Mouse (Mus musculus): ENCODE data around the gene Speer4a. TPM values are rescaled to one million over a fixed set of nuclear protein-coding genes. Genes with fewer than 3 reads are reported as not detected.
"Not testable (repeated sequence)": the region's sequence is repeated elsewhere in the genome, so short reads cannot be mapped to it uniquely, and the experiment has no call there.

Speer4a gene
- polyA plus RNA-seq (2014; fragmentation: Nextera tagmentation; extraction: Ambion mirVana): 0.08 and 0.26 TPM in 2 replicates

GRCm38 (mm10) chr5:26039458-26039857 is at the start of gene Speer4a:
Speer4a (minus strand) TSS chr5:26039558.
- DNase-seq (ENCODE audit: low spot score): not testable (repeated sequence)

DNA sequence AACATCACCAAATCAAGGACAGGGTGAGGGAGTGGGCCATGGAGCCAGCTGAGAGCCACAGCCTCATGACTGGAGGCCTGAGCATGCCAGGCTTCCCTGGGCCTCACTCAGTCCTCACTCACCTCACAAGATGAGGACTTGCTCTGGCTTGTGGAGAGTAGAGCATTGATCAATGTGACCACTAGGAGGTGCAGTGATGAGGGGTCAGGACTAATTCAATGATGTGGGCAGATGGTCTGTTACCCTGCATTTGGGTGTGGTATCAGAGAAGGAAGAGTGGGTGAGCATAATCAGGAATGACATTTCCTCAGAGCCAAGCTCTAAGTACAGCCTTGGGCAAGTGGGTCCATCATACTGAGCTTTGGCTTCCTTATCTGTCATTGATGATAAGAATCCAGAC is 39.7 kb upstream of the Speer4a start:
- not testable (repeated sequence) for ATAC-seq (ENCODE audit: low read depth); H3K27ac ChIP-seq (replicated peaks; ENCODE audit: low read depth, low read length); DNase-seq (ENCODE audit: low spot score)

More at GRCm38 (mm10) chr5:26039458-26039857, at the start of gene Speer4a:
- not testable (repeated sequence) for ATAC-seq (ENCODE audit: low read depth); H3K36me3 ChIP-seq (ENCODE audit: control insufficient read depth, insufficient read depth, low read length); H3K27me3 ChIP-seq (replicated peaks; ENCODE audit: control insufficient read depth, insufficient read depth, low read length); H3K9ac ChIP-seq (ENCODE audit: low read depth, low read length); H3K27ac ChIP-seq (replicated peaks; ENCODE audit: low read depth, low read length); H3K9me3 ChIP-seq (ENCODE audit: control insufficient read depth, low read length); H3K4me3 ChIP-seq (ENCODE audit: low read depth, low read length); H3K4me1 ChIP-seq (ENCODE audit: control insufficient read depth, insufficient read depth, low read length); H3K4me2 ChIP-seq (ENCODE audit: low read depth, low read length)
- 68% methylated on average over 2 of the region's 2 CpGs for WGBS

GRCm38 (mm10) chr5:26070716-26071115 is 31.4 kb upstream of the Speer4a start:
- Histone ChIP-seq H3K4me2 (ENCODE audit: low read depth, low read length) (no peak overlapping the region), H3K36me3 (ENCODE audit: control insufficient read depth, insufficient read depth, low read length) (no peaks in the 10 kb centered on the region), H3K4me1 (ENCODE audit: control insufficient read depth, insufficient read depth, low read length) (no peaks in the 10 kb centered on the region), H3K9ac (ENCODE audit: low read depth, low read length) (no peak overlapping the region), H3K9me3 (ENCODE audit: control insufficient read depth, low read length) (no peaks in the 10 kb centered on the region), H3K27ac (replicated peaks; ENCODE audit: low read depth, low read length) (no peak overlapping the region), H3K4me3 (ENCODE audit: low read depth, low read length) (no peak overlapping the region), H3K27me3 (replicated peaks; ENCODE audit: control insufficient read depth, insufficient read depth, low read length) (no peaks in the 10 kb centered on the region)
- WGBS: 90% methylated on average over 24 of the region's 24 CpGs
- no peak for DNase-seq (ENCODE audit: low spot score)
- ATAC-seq (ENCODE audit: low read depth): no peak

More for the DNA sequence above, 39.7 kb upstream of the Speer4a start:
- H3K4me1 ChIP-seq (ENCODE audit: control insufficient read depth, insufficient read depth, low read length); H3K9ac ChIP-seq (ENCODE audit: low read depth, low read length); H3K36me3 ChIP-seq (ENCODE audit: control insufficient read depth, insufficient read depth, low read length); H3K9me3 ChIP-seq (ENCODE audit: control insufficient read depth, low read length); H3K27me3 ChIP-seq (replicated peaks; ENCODE audit: control insufficient read depth, insufficient read depth, low read length); H3K4me3 ChIP-seq (ENCODE audit: low read depth, low read length); H3K4me2 ChIP-seq (ENCODE audit: low read depth, low read length): not testable (repeated sequence)

GRCm38 (mm10) chr5:26058481-26058880 is 19.1 kb upstream of the Speer4a start, which contains the start of gene Gm7347:
Gm7347 (minus strand) TSS chr5:26058581.
- H3K9me3 ChIP-seq (ENCODE audit: control insufficient read depth, low read length): not testable (repeated sequence)
- no CpG with 5 or more reads among the region's 2 CpGs for WGBS

DNA sequence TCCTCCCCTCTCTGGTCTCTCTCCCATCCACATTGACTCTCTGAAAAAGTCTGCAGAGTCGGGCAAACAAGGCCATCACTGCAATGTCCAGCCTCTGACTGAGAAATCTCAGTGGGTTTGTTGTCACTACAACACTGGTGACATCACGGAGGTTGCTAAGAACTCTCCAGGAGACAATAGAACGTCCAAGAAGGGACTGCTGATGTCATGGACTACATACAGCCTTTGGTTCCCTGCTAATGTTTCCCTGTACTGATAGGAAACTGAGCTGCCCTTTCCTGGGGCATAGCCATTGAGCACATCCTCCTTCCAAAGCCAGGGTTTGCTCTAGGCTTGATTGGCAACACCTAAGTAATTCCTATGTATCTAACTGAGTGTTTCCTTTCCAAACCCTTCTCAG is 16.5 kb downstream of the Speer4a start, which contains the start of gene Gm5862:
Gene Gm5862, minus strand, starts transcription at position 101 of the 400 bp plus-strand sequence.
- WGBS: no CpG with 5 or more reads among the region's 3 CpGs
- not testable (repeated sequence) for H3K9ac ChIP-seq (ENCODE audit: low read depth, low read length); H3K27me3 ChIP-seq (replicated peaks; ENCODE audit: control insufficient read depth, insufficient read depth, low read length); ATAC-seq (ENCODE audit: low read depth); H3K4me2 ChIP-seq (ENCODE audit: low read depth, low read length); H3K36me3 ChIP-seq (ENCODE audit: control insufficient read depth, insufficient read depth, low read length); H3K4me1 ChIP-seq (ENCODE audit: control insufficient read depth, insufficient read depth, low read length); H3K4me3 ChIP-seq (ENCODE audit: low read depth, low read length); H3K27ac ChIP-seq (replicated peaks; ENCODE audit: low read depth, low read length); DNase-seq (ENCODE audit: low spot score); H3K9me3 ChIP-seq (ENCODE audit: control insufficient read depth, low read length)

More at GRCm38 (mm10) chr5:26058481-26058880, 19.1 kb upstream of the Speer4a start, which contains the start of gene Gm7347:
- not testable (repeated sequence) for DNase-seq (ENCODE audit: low spot score); ATAC-seq (ENCODE audit: low read depth); H3K36me3 ChIP-seq (ENCODE audit: control insufficient read depth, insufficient read depth, low read length); H3K9ac ChIP-seq (ENCODE audit: low read depth, low read length); H3K27me3 ChIP-seq (replicated peaks; ENCODE audit: control insufficient read depth, insufficient read depth, low read length); H3K27ac ChIP-seq (replicated peaks; ENCODE audit: low read depth, low read length); H3K4me3 ChIP-seq (ENCODE audit: low read depth, low read length); H3K4me2 ChIP-seq (ENCODE audit: low read depth, low read length); H3K4me1 ChIP-seq (ENCODE audit: control insufficient read depth, insufficient read depth, low read length)

GRCm38 (mm10) chr5:26007697-26008096 is 31.7 kb downstream of the Speer4a start:
- not testable (repeated sequence) for H3K9ac ChIP-seq (ENCODE audit: low read depth, low read length); H3K4me2 ChIP-seq (ENCODE audit: low read depth, low read length); ATAC-seq (ENCODE audit: low read depth); H3K4me1 ChIP-seq (ENCODE audit: control insufficient read depth, insufficient read depth, low read length); H3K27me3 ChIP-seq (replicated peaks; ENCODE audit: control insufficient read depth, insufficient read depth, low read length); DNase-seq (ENCODE audit: low spot score); H3K27ac ChIP-seq (replicated peaks; ENCODE audit: low read depth, low read length); H3K36me3 ChIP-seq (ENCODE audit: control insufficient read depth, insufficient read depth, low read length); H3K9me3 ChIP-seq (ENCODE audit: control insufficient read depth, low read length); H3K4me3 ChIP-seq (ENCODE audit: low read depth, low read length)
- WGBS: 65% methylated on average over 6 of the region's 7 CpGs

DNA sequence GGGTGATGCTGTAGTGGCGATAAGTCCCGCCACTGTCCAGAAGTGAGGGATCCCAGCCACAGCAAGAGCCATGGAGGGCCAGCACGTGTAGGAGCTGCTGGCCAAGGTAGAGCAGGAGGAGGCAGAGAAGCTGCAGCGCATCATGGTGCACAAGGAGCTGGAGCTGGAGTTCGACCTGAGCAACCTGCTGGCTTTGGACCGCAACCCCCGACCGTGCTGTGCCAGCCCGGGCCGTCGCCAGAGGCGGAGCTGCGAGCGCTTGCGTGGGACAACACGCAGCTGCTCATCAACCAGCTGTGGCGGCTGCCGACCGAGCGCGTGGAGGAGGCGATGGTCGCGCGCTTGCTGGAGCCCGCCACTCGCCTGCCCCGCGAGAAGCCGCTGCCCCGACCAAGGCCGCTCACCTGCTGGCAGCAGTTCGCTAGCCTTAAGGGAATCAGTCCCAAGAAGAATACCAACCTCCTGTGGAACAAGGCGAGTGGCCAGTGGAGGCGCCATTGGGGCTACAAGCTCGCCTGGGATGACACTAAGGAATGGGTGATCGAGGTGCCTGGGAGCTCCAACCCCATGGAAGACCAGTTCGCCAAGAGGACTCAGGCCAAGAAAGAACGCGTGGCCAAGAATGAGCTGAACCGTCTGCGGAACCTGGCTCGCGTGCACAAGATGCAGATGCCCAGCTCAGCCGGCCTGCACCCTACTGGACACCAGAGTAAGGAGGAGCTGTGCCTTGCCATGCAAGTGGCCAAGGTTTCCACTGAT is 32.2 kb downstream of the Speer4a start:
- H3K27ac ChIP-seq (replicated peaks; ENCODE audit: low read depth, low read length); H3K9me3 ChIP-seq (ENCODE audit: control insufficient read depth, low read length); H3K4me1 ChIP-seq (ENCODE audit: control insufficient read depth, insufficient read depth, low read length); H3K36me3 ChIP-seq (ENCODE audit: control insufficient read depth, insufficient read depth, low read length); H3K27me3 ChIP-seq (replicated peaks; ENCODE audit: control insufficient read depth, insufficient read depth, low read length): not testable (repeated sequence)
- peak; percentile 22 for DNase-seq (ENCODE audit: low spot score)
- ATAC-seq (ENCODE audit: low read depth): peak; percentile 68
- Histone ChIP-seq H3K4me2 (ENCODE audit: low read depth, low read length) (peak overlapping the region; percentile 63), H3K9ac (ENCODE audit: low read depth, low read length) (peak overlapping the region; percentile 30; the same call in 1 of the 2 replicates), H3K4me3 (ENCODE audit: low read depth, low read length) (peak overlapping the region; percentile 34)
- WGBS: 27% methylated on average over 33 of the region's 45 CpGs

GRCm38 (mm10) chr5:26004698-26005097 is 34.7 kb downstream of the Speer4a start, which contains the start of gene Gm1979:
Gm1979 (minus strand) TSS chr5:26004798.
- not testable (repeated sequence) for H3K36me3 ChIP-seq (ENCODE audit: control insufficient read depth, insufficient read depth, low read length); H3K9ac ChIP-seq (ENCODE audit: low read depth, low read length); DNase-seq (ENCODE audit: low spot score); H3K9me3 ChIP-seq (ENCODE audit: control insufficient read depth, low read length); ATAC-seq (ENCODE audit: low read depth); H3K4me1 ChIP-seq (ENCODE audit: control insufficient read depth, insufficient read depth, low read length); H3K27me3 ChIP-seq (replicated peaks; ENCODE audit: control insufficient read depth, insufficient read depth, low read length); H3K27ac ChIP-seq (replicated peaks; ENCODE audit: low read depth, low read length); H3K4me3 ChIP-seq (ENCODE audit: low read depth, low read length); H3K4me2 ChIP-seq (ENCODE audit: low read depth, low read length)
- 100% methylated on average over 1 of the region's 2 CpGs for WGBS

- not testable (repeated sequence) for DNase-seq (ENCODE audit: low spot score); H3K36me3 ChIP-seq (ENCODE audit: control insufficient read depth, insufficient read depth, low read length); H3K9ac ChIP-seq (ENCODE audit: low read depth, low read length); H3K27ac ChIP-seq (replicated peaks; ENCODE audit: low read depth, low read length); H3K4me2 ChIP-seq (ENCODE audit: low read depth, low read length); H3K27me3 ChIP-seq (replicated peaks; ENCODE audit: control insufficient read depth, insufficient read depth, low read length); H3K9me3 ChIP-seq (ENCODE audit: control insufficient read depth, low read length); H3K4me1 ChIP-seq (ENCODE audit: control insufficient read depth, insufficient read depth, low read length); ATAC-seq (ENCODE audit: low read depth); H3K4me3 ChIP-seq (ENCODE audit: low read depth, low read length)
- no CpG with 5 or more reads among the region's 3 CpGs for WGBS
These were observed 50.8 kb downstream of the Speer4a start, which contains the start of gene Gm21698 for GRCm38 (mm10) chr5:25988550-25988949. Gm21698 (minus strand) TSS chr5:25988650.

Data from embryonic facial prominence, embryonic 14.5 days (tissue).